ENCODE assay signal across 29 mouse cellular contexts in genomic region chr10:42076711-42077110, GRCm38 (mm10).
"Had no signal": no experiment of that assay in that cellular context is flagged by ENCODE, and none has a peak within 500 bp of the region (broad histone marks: within the 10 kb centered on the region; RNA-seq: fewer than 3 reads in every experiment).

No protein-coding gene starts in this region.

- H3K27me3 ChIP-seq: heart, embryonic 12.5 days; heart, embryonic 13.5 days; heart, embryonic 15.5 days; hindbrain, embryonic 12.5 days; hindbrain, embryonic 13.5 days; hindbrain, embryonic 15.5 days; intestine, embryonic 15.5 days; kidney, embryonic 15.5 days had no signal

- DNase-seq: heart, postnatal 10 days; heart, postnatal 14 days; heart, postnatal 4 days; kidney, adult 11 months; kidney, adult 18-20 months; kidney, adult 2 months; kidney, adult 8-10 months; kidney, adult 9 months; kidney, postnatal 10 days; kidney, postnatal 14 days; kidney, postnatal 25 days; kidney, postnatal 36 days; kidney, postnatal 4 days; layer of hippocampus, adult 9-11 months; layer of hippocampus, postnatal 36 days had no signal

- H3K9ac ChIP-seq: heart, embryonic 12.5 days; heart, embryonic 13.5 days; heart, embryonic 15.5 days; hindbrain, embryonic 12.5 days; hindbrain, embryonic 13.5 days; hindbrain, embryonic 14.5 days; hindbrain, embryonic 15.5 days; intestine, embryonic 15.5 days; kidney, embryonic 15.5 days had no signal

- H3K4me3 ChIP-seq: heart, embryonic 12.5 days; heart, embryonic 13.5 days; heart, embryonic 15.5 days; hindbrain, embryonic 10.5 days; hindbrain, embryonic 12.5 days; hindbrain, embryonic 13.5 days; hindbrain, embryonic 15.5 days; intestine, embryonic 15.5 days; kidney, embryonic 15.5 days; layer of hippocampus, adult 2 months; left cerebral cortex, adult 2 months had no signal

- H3K27ac ChIP-seq: heart, embryonic 13.5 days; heart, embryonic 15.5 days; hindbrain, embryonic 10.5 days; hindbrain, embryonic 12.5 days; hindbrain, embryonic 13.5 days; hindbrain, embryonic 14.5 days; hindbrain, embryonic 15.5 days; hindbrain, postnatal 0 days; intestine, embryonic 15.5 days; kidney, embryonic 15.5 days; kidney, postnatal 0 days; layer of hippocampus, adult 2 months; left cerebral cortex, adult 2 months had no signal

- H3K36me3 ChIP-seq: heart, embryonic 12.5 days; heart, embryonic 13.5 days; heart, embryonic 15.5 days; hindbrain, embryonic 10.5 days; hindbrain, embryonic 12.5 days; hindbrain, embryonic 13.5 days; hindbrain, embryonic 15.5 days; intestine, embryonic 15.5 days; kidney, embryonic 15.5 days had no signal

- H3K9me3 ChIP-seq: heart, embryonic 12.5 days; heart, embryonic 13.5 days; heart, embryonic 15.5 days; hindbrain, embryonic 10.5 days; hindbrain, embryonic 12.5 days; hindbrain, embryonic 13.5 days; hindbrain, embryonic 15.5 days; intestine, embryonic 15.5 days; kidney, embryonic 15.5 days had no signal
